Mouse (Mus musculus): Measurements from ENCODE around the gene Dpf3.

GRCm38 (mm10) chr12:83268504-83268922 is 219.0 kb downstream of the Dpf3 start:
- no peak for TF ChIP-seq POLR2A (IDR thresholded peaks at IDR 0.05; ENCODE audit: borderline replicate concordance, insufficient read depth, low read length)
- no peak for TF ChIP-seq CTCF (IDR thresholded peaks at IDR 0.05; ENCODE audit: borderline replicate concordance, insufficient read depth, low read depth, low read length)

All from cerebellum, adult 2 months (tissue).